Mouse (Mus musculus): ENCODE data around the gene Sh3bgrl2. TPM values are rescaled to one million over a fixed set of nuclear protein-coding genes. Genes with fewer than 3 reads are reported as not detected.

The Sh3bgrl2 gene
- polyA plus RNA-seq, 1 experiment: 0.02 TPM

DNA sequence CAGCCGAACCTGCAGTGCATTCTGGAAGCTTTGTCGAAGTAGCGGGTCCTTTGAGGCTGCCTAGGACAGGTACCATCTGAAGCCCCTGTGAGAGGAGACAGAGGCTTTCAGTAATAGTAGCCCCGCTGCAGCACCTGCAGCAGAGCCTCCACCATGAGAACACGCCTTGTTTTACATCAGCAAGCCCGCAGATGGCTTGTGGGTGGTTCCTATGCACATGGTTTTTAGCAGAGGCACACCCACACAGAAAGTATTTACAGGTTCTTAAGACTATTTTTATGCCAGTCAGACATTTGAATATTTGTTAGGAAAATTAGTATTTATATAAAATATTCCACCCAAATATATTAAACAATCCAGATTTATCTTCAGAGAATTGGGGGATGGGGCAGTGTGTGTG, 48.0 kb downstream of the Sh3bgrl2 start:
- Histone ChIP-seq H3K27me3 (ENCODE audit: control insufficient read depth) (no peaks in the 10 kb centered on the region), H3K9me3 (ENCODE audit: control insufficient read depth, low read length) (no peaks in the 10 kb centered on the region), H3K36me3 (ENCODE audit: control insufficient read depth) (no peaks in the 10 kb centered on the region; the same call in 1 of the 2 replicates), H3K4me1 (ENCODE audit: control insufficient read depth) (no peaks in the 10 kb centered on the region), H3K4me3 (replicated peaks) (no peak overlapping the region)
- TF ChIP-seq GATA1 (IDR thresholded peaks at IDR 0.05; ENCODE audit: low read length) (no peak), TAL1 (IDR thresholded peaks at IDR 0.05; ENCODE audit: low read length) (no peak)

DNA sequence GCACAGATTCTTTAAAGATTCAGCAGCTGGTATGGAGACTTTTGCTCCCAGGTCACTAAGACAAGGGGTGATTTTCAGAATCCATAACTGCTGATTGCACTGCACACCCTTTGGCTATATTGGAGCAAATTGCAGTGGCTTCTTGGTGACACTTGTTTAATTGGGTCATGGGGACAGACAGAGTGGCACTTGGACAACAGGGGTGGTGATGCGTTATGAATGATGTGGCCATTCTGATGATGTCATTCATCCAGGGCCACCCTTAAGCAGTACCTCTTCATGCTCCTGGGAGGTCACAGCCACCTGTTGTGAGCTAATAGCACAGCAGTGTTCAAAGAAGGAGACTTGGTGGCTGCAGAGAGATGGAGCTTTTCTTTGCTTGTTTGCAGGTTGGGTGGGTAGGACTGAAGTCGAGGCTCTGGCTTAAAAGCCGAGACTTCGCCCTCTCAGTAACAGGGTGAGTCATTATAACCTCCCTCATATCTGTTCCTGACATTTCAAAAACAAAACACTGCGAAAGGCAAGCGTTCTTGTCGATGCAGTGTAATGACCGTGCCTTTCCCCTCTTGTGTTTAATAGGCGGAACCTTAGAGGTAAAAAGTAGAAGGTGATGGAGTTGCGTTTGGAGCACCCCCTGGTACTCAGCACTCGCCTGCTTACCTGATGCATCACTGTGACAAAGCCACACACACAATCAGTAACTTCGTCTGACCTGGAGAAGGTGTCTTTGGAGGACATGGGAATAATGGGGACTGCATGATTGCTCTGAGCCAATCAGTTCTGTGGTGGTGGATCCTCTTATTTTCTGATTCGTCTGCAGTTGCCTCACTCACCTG, 48.7 kb downstream of the Sh3bgrl2 start:
- H3K36me3 ChIP-seq (ENCODE audit: control insufficient read depth): no peaks in the 10 kb centered on the region; the same call in 1 of the 2 replicates

GRCm38 (mm10) chr9:83598047-83598446, 49.9 kb downstream of the Sh3bgrl2 start:
- no peak for TF ChIP-seq GATA1 (IDR thresholded peaks at IDR 0.05; ENCODE audit: low read length)
- TF ChIP-seq TAL1 (IDR thresholded peaks at IDR 0.05; ENCODE audit: low read length): no peak

More for the DNA sequence above, 48.7 kb downstream of the Sh3bgrl2 start:
- no peaks in the 10 kb centered on the region for H3K4me1 ChIP-seq (ENCODE audit: control insufficient read depth)
- no peak overlapping the region for H3K4me3 ChIP-seq (replicated peaks)
- TF ChIP-seq GATA1 (IDR thresholded peaks at IDR 0.05; ENCODE audit: low read length): no peak
- no peak for TF ChIP-seq TAL1 (IDR thresholded peaks at IDR 0.05; ENCODE audit: low read length)
- H3K27me3 ChIP-seq (ENCODE audit: control insufficient read depth): no peaks in the 10 kb centered on the region
- no peaks in the 10 kb centered on the region for H3K9me3 ChIP-seq (ENCODE audit: control insufficient read depth, low read length)

GRCm38 (mm10) chr9:83599505-83599904, 51.4 kb downstream of the Sh3bgrl2 start:
- Histone ChIP-seq H3K27me3 (ENCODE audit: control insufficient read depth) (no peaks in the 10 kb centered on the region), H3K9me3 (ENCODE audit: control insufficient read depth, low read length) (no peaks in the 10 kb centered on the region), H3K36me3 (ENCODE audit: control insufficient read depth) (no peaks in the 10 kb centered on the region; the same call in 1 of the 2 replicates), H3K4me1 (ENCODE audit: control insufficient read depth) (no peaks in the 10 kb centered on the region), H3K4me3 (replicated peaks) (no peak overlapping the region)
- TF ChIP-seq GATA1 (IDR thresholded peaks at IDR 0.05; ENCODE audit: low read length) (no peak), TAL1 (IDR thresholded peaks at IDR 0.05; ENCODE audit: low read length) (no peak)

More at GRCm38 (mm10) chr9:83598047-83598446, 49.9 kb downstream of the Sh3bgrl2 start:
- Histone ChIP-seq H3K9me3 (ENCODE audit: control insufficient read depth, low read length) (no peaks in the 10 kb centered on the region), H3K36me3 (ENCODE audit: control insufficient read depth) (no peaks in the 10 kb centered on the region; the same call in 1 of the 2 replicates), H3K4me1 (ENCODE audit: control insufficient read depth) (no peaks in the 10 kb centered on the region), H3K4me3 (replicated peaks) (no peak overlapping the region), H3K27me3 (ENCODE audit: control insufficient read depth) (no peaks in the 10 kb centered on the region)

DNA sequence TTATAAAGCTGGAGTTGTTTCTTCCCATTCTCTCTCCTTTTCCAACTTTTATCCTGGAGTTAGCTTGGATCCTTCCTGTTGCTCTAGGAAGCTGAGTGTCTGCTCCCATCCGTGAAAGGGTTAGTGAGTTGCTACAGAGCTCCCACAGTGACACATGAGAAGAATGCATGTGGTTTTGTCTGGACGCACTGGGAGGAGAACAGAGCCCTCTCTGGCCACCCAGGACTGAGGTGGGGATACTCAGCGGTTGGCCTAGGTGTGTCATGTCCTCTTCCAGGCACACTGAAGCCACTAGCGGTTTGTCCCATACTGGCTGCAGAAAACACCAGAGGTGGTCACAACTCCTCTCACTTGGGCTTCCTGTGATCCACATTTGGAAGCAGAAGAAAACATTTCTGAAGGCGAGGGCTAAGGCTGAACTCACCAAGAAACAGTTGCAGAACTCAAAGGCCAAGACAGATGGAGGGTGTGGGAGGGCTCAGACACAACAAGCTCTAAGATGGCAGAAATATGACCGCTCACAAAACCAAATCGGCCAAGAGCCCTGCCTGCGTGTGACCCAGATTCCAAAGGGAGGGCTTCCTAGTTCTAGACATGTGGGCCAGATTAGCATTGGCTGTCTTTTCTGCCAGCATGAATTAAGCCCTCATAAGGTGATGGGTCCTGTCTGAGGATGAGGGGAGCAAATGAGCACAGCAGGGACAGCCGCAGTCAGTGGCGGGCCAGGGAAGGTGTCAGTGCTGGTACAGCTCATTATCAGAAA, 52.3 kb downstream of the Sh3bgrl2 start:
- H3K36me3 ChIP-seq (ENCODE audit: control insufficient read depth): no peaks in the 10 kb centered on the region; the same call in 1 of the 2 replicates

GRCm38 (mm10) chr9:83602176-83602770, 54.1 kb downstream of the Sh3bgrl2 start:
- H3K4me1 ChIP-seq (ENCODE audit: control insufficient read depth): no peaks in the 10 kb centered on the region
- no peak overlapping the region for H3K4me3 ChIP-seq (replicated peaks)
- H3K27me3 ChIP-seq (ENCODE audit: control insufficient read depth): no peaks in the 10 kb centered on the region
- H3K9me3 ChIP-seq (ENCODE audit: control insufficient read depth, low read length): no peaks in the 10 kb centered on the region
- H3K36me3 ChIP-seq (ENCODE audit: control insufficient read depth): no peaks in the 10 kb centered on the region; the same call in 1 of the 2 replicates
- TF ChIP-seq TAL1 (IDR thresholded peaks at IDR 0.05; ENCODE audit: low read length): no peak
- TF ChIP-seq GATA1 (IDR thresholded peaks at IDR 0.05; ENCODE audit: low read length): no peak

More for the DNA sequence above, 52.3 kb downstream of the Sh3bgrl2 start:
- Histone ChIP-seq H3K4me1 (ENCODE audit: control insufficient read depth) (no peaks in the 10 kb centered on the region), H3K4me3 (replicated peaks) (no peak overlapping the region), H3K9me3 (ENCODE audit: control insufficient read depth, low read length) (no peaks in the 10 kb centered on the region), H3K27me3 (ENCODE audit: control insufficient read depth) (no peaks in the 10 kb centered on the region)
- TF ChIP-seq TAL1 (IDR thresholded peaks at IDR 0.05; ENCODE audit: low read length) (no peak), GATA1 (IDR thresholded peaks at IDR 0.05; ENCODE audit: low read length) (no peak)

DNA sequence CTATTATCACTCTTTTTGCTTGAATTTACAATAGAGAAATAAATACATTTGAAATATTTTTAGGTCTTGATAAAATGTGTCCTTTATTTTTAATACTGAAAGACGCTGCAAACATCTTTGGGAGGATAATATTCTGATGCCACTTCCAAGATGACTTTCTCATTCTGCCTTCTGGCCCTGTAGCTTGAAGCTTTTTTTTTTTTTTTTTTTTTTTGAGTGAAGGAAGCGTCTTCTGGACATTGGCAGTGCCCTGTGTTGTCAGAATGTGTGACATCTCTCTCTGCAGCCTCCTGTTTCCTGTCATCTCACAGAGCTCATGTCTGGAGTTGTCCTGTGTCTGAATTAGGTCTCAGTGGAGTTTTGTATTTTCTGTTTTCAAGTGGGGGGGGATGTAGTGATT, 55.0 kb downstream of the Sh3bgrl2 start:
- Histone ChIP-seq H3K27me3 (ENCODE audit: control insufficient read depth) (no peaks in the 10 kb centered on the region), H3K36me3 (ENCODE audit: control insufficient read depth) (no peaks in the 10 kb centered on the region), H3K4me3 (replicated peaks) (no peak overlapping the region), H3K9me3 (ENCODE audit: control insufficient read depth, low read length) (no peaks in the 10 kb centered on the region), H3K4me1 (ENCODE audit: control insufficient read depth) (no peaks in the 10 kb centered on the region)
- TF ChIP-seq GATA1 (IDR thresholded peaks at IDR 0.05; ENCODE audit: low read length) (no peak), TAL1 (IDR thresholded peaks at IDR 0.05; ENCODE audit: low read length) (no peak)

- H3K27me3 ChIP-seq (ENCODE audit: control insufficient read depth): no peaks in the 10 kb centered on the region
- H3K4me3 ChIP-seq (replicated peaks): no peak overlapping the region
- no peaks in the 10 kb centered on the region for H3K9me3 ChIP-seq (ENCODE audit: control insufficient read depth, low read length)
- H3K36me3 ChIP-seq (ENCODE audit: control insufficient read depth): no peaks in the 10 kb centered on the region
- TF ChIP-seq TAL1 (IDR thresholded peaks at IDR 0.05; ENCODE audit: low read length): no peak
- TF ChIP-seq GATA1 (IDR thresholded peaks at IDR 0.05; ENCODE audit: low read length): no peak
- H3K4me1 ChIP-seq (ENCODE audit: control insufficient read depth): no peaks in the 10 kb centered on the region
These were observed 57.9 kb downstream of the Sh3bgrl2 start for GRCm38 (mm10) chr9:83605886-83606640.
